Mouse (Mus musculus) gastrocnemius, adult 18-20 months (tissue): ENCODE measurements at regions not wholly inside any gene's neighbourhood (a gene's known extent, or its start where the extent isn't known, plus 50 kb on each side); places are given as distances from the start of the nearest gene placed in this dataset.

Experiments
- DNase-seq: peaks from one replicate; pipeline ENCODE4 v3.0.0; 2021; ENCODE audit warnings: low spot score

- DNase-seq, result no peak
These were observed 58.7 kb downstream of the Ccdc185 start for GRCm38 (mm10) chr1:182690323-182690722.

GRCm38 (mm10) chr1:182689741-182690140, 59.2 kb downstream of the Ccdc185 start:
- no peak for DNase-seq

- DNase-seq, result no peak
These were observed 61.8 kb downstream of the Ccdc185 start for GRCm38 (mm10) chr1:182687146-182687545.

GRCm38 (mm10) chr1:182686231-182686630, 62.7 kb downstream of the Ccdc185 start:
- no peak for DNase-seq

- DNase-seq, result peak; percentile 63
These were observed 66.3 kb downstream of the Ccdc185 start for GRCm38 (mm10) chr1:182682591-182683252.
